Mouse (Mus musculus) spleen, embryonic (tissue): ENCODE data around the gene Zfp69.

Source experiments
- CTCF ChIA-PET: fragments of 350-600 bp; sonication (Branson Sonifier 250); formaldehyde crosslinking; loops from one replicate; lab custom pipeline; 2022; lab: Charles Lee

Zfp69 gene

DNA sequence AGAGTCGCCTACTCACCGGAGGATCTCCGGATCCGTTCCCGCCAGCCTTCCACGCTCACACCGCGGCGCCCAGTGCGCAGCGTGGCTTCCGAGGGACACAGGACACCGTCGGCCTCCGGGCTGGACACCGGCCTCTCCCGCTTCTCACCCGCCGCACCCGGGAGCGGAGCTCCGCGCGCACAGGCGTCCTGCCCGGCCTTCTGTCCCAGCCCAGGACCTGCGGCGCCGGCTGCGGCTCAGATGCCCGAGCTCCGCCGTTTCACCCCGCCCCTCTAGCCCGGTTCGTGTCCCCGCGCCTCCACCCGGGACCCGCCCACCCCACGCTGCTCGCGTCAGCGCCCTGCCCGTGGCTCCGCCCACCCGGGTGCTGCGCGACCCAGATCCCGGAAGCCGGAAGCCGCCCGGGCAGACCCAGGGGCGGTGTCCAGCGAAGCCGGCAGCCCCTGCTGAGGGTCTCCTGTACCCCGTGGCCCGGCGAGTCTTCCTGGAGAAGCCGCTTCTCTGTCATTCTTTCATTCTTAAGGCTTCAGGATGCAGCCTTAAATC is at the start of gene Zfp69:
Zfp69 (minus strand) TSS at position 272 of the 546 bp plus-strand sequence.
- CTCF ChIA-PET = interaction anchor here (0.8 kb wide), 1 partner anchor 27 kb away, joined by 3 read pairs; the partner anchor contains the start of gene Exo5

- CTCF ChIA-PET = interaction anchor here (0.7 to 1.3 kb wide), 2 partner anchors 14 to 143 kb away, joined by 3 read pairs; no protein-coding TSS in a partner anchor
Measured at GRCm38 (mm10) chr4:121001042-121001441, 49.5 kb upstream of the Zfp69 start.

DNA sequence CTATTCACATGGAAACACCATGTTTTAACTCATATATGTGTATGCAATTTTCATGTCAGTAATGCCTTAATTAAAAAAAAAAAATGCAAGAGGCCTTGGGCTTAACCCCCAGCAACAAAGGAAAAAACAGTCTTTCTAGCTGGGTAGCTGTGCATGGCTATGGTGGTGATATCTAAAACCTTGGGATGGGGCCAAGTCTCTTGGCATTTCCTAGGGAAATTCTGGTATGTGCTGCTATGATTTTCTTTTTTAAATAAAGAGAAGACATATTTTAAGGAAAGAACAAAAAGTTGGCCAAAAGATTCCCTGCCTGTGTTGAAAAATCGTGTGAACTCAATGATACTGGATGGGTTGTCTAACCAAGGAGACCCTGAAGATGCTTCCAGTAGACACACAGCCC is 44.4 kb upstream of the Zfp69 start:
- CTCF ChIA-PET = interaction anchor here (0.7 kb wide), 1 partner anchor 9 kb away, joined by 3 read pairs; no protein-coding TSS in a partner anchor

GRCm38 (mm10) chr4:120993025-120993424 is 41.5 kb upstream of the Zfp69 start:
- CTCF ChIA-PET = interaction anchor here (0.6 to 1.2 kb wide), 2 partner anchors 15 to 27 kb away, joined by 3 read pairs; no protein-coding TSS in a partner anchor

DNA sequence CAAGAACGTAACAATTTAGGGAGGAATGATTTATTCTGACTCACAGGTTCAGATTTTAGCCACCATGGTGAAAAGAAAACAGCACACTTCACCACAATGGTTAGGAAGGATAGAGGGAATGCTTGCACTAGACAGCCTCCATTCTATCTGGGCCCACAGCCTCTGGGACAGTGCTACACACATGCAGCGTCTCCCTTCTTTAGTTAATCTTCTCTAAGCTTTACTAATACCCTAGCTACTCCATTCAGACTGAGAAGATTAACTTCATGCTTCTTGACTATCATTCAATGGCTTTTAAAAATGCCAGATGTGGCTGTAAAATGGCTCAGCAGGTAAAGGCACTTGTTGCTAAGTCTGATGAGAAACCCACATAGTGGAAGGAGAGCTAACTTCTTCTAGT is 40.8 kb upstream of the Zfp69 start:
- CTCF ChIA-PET = interaction anchor here (1.2 kb wide), 1 partner anchor 28 kb away, joined by 3 read pairs; no protein-coding TSS in a partner anchor

DNA sequence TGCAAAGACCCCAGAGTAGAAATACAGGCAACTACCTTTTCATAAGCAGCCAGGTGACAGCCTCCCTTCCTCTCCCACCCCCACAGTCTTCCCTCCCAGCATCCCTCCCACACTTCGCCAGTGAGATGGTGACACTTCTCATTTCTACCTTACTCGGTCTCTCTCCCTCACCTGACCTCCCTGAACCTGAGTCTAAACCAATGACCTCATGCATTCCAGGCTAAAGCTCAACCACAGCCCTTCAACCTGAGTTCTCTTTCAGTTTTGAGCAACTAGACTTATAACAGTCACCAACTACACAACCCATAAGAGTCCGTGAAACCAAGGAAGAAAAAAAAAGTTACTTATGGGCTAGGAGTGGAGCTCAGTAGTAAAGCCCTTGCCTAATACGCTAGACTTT is 35.8 kb upstream of the Zfp69 start:
- CTCF ChIA-PET = interaction anchor here (1.1 to 1.9 kb wide), 3 partner anchors 14 to 53 kb away, joined by 3 to 6 read pairs (median 3); no protein-coding TSS in a partner anchor

GRCm38 (mm10) chr4:120986446-120986845 is 34.9 kb upstream of the Zfp69 start:
- CTCF ChIA-PET = interaction anchor here (1.1 kb wide), 1 partner anchor 46 kb away, joined by 3 read pairs; no protein-coding TSS in a partner anchor

DNA sequence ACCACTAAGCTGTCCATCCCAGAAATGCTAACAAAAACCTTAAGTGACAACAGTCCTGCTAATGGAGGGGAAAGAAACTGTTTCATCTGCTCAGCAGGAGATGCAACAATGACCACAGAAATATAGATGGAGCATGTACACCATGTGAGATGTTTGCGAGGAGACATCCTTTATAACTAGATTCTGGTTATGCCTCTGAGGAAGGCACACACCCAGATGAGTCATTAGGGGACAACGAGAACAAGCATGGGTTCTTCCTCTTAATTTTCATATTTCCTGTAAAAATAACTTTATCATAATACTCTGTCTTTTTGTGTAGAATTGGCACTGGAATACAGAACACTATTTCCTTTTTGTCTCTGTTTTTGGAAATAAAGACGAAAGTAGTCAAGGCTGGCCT is 26.7 kb upstream of the Zfp69 start:
- CTCF ChIA-PET = interaction anchor here (1.2 kb wide), 1 partner anchor 61 kb away, joined by 3 read pairs; the partner anchor contains the start of gene Col9a2

GRCm38 (mm10) chr4:120975428-120975734 is 23.9 kb upstream of the Zfp69 start:
- CTCF ChIA-PET = no interaction called here

DNA sequence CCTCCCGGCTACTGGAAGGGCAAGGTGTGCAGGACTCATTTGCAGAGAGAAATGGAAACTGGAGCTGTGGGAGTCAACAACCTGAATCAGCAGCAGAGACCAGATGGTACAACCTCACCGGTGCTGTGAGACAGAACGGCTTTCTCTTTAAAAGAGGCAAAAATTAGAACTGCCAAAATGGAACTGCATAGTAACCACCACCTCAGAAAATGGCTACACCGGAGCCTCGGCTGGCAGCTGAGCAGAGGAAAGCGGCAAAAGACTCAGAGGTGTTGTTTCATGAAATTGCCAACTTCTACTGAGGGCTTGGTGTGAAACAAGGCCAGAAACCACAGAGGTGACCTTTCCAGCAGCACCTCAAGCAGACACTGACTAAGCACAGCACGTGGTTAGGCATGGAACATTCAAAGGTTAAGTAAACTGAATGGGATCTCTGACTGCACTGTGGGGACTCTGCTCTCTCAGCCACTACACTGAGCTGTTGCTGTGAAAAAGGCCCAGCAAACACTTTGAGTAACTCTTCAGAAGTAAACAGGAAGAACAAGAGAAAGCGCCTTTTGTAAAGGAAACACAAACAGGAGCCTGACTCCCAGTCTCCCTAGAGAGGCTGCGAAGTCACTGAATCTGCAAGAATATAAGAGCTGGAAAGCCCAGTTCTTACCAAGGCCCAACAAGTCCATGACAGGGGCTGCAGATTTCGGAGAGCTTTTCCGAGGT is 23.4 kb upstream of the Zfp69 start:
- CTCF ChIA-PET = no interaction called here

GRCm38 (mm10) chr4:120971842-120972241 is 20.3 kb upstream of the Zfp69 start:
- CTCF ChIA-PET = no interaction called here

GRCm38 (mm10) chr4:120969382-120970146 is 18.1 kb upstream of the Zfp69 start:
- CTCF ChIA-PET = interaction anchor here (0.6 to 0.7 kb wide), 2 partner anchors 14 to 21 kb away, joined by 3 read pairs; no protein-coding TSS in a partner anchor

GRCm38 (mm10) chr4:120968486-120968885 is 17.0 kb upstream of the Zfp69 start:
- CTCF ChIA-PET = interaction anchor here (0.5 kb wide), 1 partner anchor 228 kb away, joined by 3 read pairs; no protein-coding TSS in a partner anchor

GRCm38 (mm10) chr4:120955586-120955985 is 4.1 kb upstream of the Zfp69 start:
- CTCF ChIA-PET = interaction anchor here (0.9 kb wide), 1 partner anchor 14 kb away, joined by 3 read pairs; no protein-coding TSS in a partner anchor

DNA sequence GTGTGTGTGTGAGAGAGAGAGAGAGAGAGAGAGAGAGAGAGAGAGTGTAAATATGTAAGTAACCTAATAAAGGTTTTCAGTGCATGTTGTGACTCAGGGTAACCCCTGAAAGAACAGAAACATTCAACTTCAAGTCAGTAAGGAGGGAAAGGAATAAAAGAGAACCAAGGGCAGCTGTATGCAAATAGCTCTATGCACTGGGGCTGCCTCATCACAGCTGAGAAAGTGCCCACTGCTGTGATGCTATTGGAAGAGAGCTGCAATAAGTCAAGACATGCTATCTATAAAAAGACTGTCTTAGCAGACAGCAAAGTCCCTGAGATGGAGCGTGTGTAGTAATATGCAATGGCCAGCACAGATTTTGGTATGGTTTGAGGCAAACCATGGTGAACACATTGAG is 2.2 kb upstream of the Zfp69 start:
- CTCF ChIA-PET = no interaction called here

- CTCF ChIA-PET = no interaction called here
Measured at GRCm38 (mm10) chr4:120953038-120953437, 1.5 kb upstream of the Zfp69 start.

GRCm38 (mm10) chr4:120952163-120952562 is 664 bp upstream of the Zfp69 start:
- CTCF ChIA-PET = no interaction called here

DNA sequence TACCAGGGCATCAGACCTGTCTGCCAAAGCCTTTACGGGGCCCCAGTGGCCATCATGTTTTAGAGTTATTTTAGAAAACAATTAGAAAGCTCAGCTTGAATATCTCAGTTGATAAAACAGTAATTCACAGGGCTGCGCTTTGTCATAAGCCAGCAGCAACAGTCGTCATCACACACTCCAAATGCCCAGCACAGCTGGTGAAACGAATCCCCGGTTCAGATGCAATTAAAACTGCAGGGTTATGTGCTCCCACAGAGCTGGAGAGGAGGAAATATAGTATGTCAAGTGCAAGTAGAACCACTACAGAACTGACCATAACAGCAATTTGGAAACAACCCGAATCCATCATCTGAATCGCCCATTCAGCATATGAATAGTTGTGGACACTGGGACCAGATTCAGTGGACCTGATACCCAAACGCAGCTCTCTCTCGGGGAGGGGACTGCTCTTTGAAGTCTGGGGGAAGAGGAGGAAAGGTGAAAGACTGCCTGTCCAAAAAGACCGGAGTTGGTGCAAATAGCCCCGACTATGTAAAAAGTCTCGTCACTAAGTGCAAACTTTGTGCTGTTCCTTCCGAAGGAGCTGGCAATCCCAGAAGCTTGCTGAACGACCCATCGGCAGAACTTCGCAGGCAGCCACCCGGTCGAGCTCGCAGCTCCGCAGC is 604 bp downstream of the Zfp69 start:
- CTCF ChIA-PET = interaction anchor here (0.8 kb wide), 1 partner anchor 26 kb away, joined by 3 read pairs; the partner anchor contains the start of gene Exo5

DNA sequence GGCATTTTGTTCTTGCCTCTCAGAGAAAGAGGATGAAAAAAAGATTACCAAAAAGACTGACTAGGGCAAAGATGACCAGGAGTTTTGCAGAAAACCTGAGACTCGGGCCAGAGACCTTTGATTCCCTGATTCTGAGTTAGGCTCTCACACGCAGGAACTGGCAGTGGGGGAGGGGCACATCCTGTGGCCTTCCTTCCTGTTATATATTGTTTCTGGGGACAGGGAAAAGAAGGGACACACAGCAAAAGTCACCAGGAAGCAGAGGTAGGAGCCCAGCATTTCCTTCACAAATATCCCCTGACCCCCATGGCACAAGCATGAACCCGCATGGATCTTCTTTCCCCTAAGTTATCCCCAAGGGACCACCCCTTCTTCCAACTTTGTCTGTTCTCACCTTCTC is 2.6 kb downstream of the Zfp69 start:
- CTCF ChIA-PET = interaction anchor here (1.0 kb wide), 1 partner anchor 21 kb away, joined by 4 read pairs; no protein-coding TSS in a partner anchor

DNA sequence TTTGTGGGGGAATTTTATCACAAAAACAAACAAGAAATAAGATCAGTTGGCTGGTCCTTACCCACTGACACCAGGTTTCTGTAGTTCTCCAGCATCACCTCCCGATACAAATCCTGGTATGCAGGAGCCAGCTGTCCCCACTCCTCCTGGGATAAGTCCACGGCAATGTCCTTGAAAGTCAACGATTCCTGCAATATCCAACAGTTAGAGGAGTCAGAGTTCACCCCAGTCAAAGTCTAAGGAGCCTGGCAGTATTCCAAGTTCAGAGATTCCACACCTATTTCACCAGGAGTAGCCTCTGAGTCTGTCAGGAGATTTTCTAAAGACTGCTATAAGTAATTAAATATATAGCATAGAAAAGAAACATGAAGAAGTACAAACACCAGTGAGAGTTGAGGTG is 16.5 kb downstream of the Zfp69 start:
- CTCF ChIA-PET = interaction anchor here (0.6 kb wide), 1 partner anchor 30 kb away, joined by 14 read pairs; no protein-coding TSS in a partner anchor

DNA sequence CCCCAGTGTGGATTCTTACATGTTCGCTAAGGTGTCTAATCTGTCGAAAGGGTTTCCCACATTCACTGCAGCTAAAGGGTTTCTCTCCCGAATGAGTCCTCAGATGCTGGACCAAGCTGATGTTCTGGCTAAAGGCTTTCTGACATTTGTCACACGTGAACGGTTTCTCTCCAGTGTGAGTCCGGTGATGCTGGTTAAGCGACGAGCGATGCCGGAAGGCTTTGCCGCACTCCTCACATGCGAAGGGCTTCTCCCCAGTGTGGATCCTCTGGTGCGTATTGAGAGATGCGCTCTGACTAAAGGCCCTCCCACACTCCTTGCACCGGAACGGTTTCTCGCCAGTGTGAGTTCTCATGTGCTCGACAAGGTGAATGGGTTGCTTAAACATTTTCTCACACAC is 20.8 kb downstream of the Zfp69 start:
- CTCF ChIA-PET = no interaction called here
